Mouse (Mus musculus): Measurements from ENCODE around the gene Cap1.

GRCm38 (mm10) chr4:122891597-122891996 is 5.7 kb upstream of the Cap1 start:
- no peak for TF ChIP-seq EP300 (IDR thresholded peaks at IDR 0.05; ENCODE audit: low read depth)
- TF ChIP-seq CTCF (IDR thresholded peaks at IDR 0.05; ENCODE audit: low read depth), result no peak

Measured in heart, postnatal 0 days (tissue).